Mouse (Mus musculus) limb, embryonic 10.5 days (tissue): ENCODE data around the gene Tbc1d19. TPM values are rescaled to one million over a fixed set of nuclear protein-coding genes. Genes with fewer than 3 reads are reported as not detected.

Experiments
- DNase-seq: peaks from one replicate; pipeline ENCODE4 v3.0.0-alpha.2; 2017; ENCODE audit warnings: low spot score
- H3K27ac ChIP-seq: fragments of 300-500 bp; sonication (generic); 2 replicates; pipeline ENCODE4 v1.5.1; 2016; ENCODE audit warnings: mild to moderate bottlenecking
- H3K27me3 ChIP-seq: fragments of 300-500 bp; sonication (generic); 2 replicates; pipeline ENCODE4 v1.6.1; 2016; ENCODE audit warnings: low read depth, mild to moderate bottlenecking; ENCODE audit not compliant: poor library complexity, severe bottlenecking
- H3K36me3 ChIP-seq: fragments of 300-500 bp; sonication (generic); 2 replicates; pipeline ENCODE4 v1.6.1; 2016; ENCODE audit warnings: mild to moderate bottlenecking, moderate library complexity
- H3K4me1 ChIP-seq: fragments of 300-500 bp; sonication (generic); 2 replicates; pipeline ENCODE4 v1.6.1; 2016
- H3K4me3 ChIP-seq: fragments of 300-500 bp; sonication (generic); 2 replicates; pipeline ENCODE4 v1.5.1; 2016; ENCODE audit warnings: mild to moderate bottlenecking, moderate library complexity
- H3K9me3 ChIP-seq: fragments of 300-500 bp; sonication (generic); replicated peaks from 2 replicates; pipeline ENCODE4 v1.6.1; 2016; ENCODE audit warnings: mild to moderate bottlenecking
- WGBS: fragments of 180-500 bp; shearing (Covaris S2); methylation state at CpG from one replicate; pipeline ENCODE4 v1.1.7; 2016; 5-methylcytosine and 5-hydroxymethylcytosine counted together
- polyA plus RNA-seq: library from polyadenylated mRNA; unstranded; fragments of >200 nt; fragmentation: Nextera tagmentation; extraction: Ambion mirVana; gene quantifications from 2 replicates; pipeline ENCODE4 v1.2.1, GENCODE M21; 2016

The Tbc1d19 gene
- polyA plus RNA-seq, 1 experiment from 2014 or later = 45.9 TPM

DNA sequence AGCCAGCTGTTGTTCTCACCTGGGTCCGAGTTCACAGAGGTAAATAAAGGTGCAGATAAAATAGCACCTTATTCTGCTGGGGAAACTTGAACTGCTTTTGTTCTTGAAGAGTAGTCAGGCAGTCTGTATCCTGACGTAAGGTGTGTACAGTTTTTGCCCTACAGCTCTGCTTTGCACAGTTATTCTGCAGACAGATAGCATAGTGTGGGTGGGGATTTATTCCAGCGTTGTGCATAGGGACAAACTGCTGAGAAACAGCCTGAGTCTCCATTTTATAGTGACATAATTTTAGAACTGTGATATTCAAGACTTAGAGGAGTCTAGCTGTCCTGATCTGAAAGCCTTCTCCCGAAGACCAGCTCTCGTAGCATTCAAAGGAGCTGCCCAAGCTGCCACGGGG, 46.6 kb downstream of the Tbc1d19 start:
- Histone ChIP-seq H3K27ac (no peak overlapping the region), H3K36me3 (peaks cover 17% of the 10 kb centered on the region), H3K27me3 (no peaks in the 10 kb centered on the region), H3K4me3 (no peak overlapping the region), H3K4me1 (no peaks in the 10 kb centered on the region), H3K9me3 (no peaks in the 10 kb centered on the region)
- no peak for DNase-seq
- WGBS = 90% methylated on average over 6 of the region's 6 CpGs

DNA sequence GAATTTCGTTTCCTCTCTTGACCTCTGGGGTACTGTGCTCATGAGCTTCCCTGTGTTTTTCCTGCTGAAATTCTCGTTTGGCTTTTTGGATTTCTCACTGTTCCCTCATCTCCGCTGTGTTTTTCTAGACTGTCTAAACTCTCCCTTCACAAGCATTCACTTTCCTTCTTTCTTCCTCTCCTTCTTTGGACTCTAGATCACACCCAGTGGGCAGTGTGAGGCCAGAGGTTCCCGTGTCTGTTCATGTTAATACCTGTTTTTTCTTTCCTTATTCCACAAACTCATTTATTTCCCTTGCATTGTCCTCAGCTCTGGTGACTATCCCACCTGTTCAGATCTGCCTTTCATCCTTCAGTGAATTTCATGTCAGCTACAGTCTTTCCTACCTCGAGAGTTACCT, 55.7 kb downstream of the Tbc1d19 start:
- DNase-seq = no peak
- no peaks in the 10 kb centered on the region for H3K9me3 ChIP-seq
- no peaks in the 10 kb centered on the region for H3K4me1 ChIP-seq
- 84% methylated on average over 5 of the region's 5 CpGs for WGBS
- H3K27ac ChIP-seq = no peak overlapping the region
- no peak overlapping the region for H3K4me3 ChIP-seq
- no peaks in the 10 kb centered on the region for H3K27me3 ChIP-seq
- 0 out of 2 replicates have a peak, but pooled peaks cover 3% of the 10 kb centered on the region for H3K36me3 ChIP-seq

DNA sequence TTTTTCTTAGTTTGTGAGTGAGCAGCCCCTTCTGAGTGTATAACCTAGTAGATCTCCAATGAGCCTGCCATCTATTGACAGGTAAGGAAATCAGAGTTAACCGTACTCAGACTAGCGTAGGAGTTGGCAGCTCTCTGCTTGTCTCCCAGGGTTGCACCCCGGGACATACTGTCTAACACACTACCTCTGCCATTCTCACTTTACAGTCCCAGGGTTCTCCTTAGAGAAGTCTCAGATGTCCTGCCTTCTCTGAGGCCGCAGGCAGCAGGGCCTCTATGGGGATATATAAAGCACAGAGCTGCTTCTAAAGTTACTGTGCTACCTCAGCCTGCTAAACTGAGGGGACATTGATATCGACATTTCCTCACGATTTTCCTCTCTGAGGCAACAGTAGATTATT, 56.6 kb downstream of the Tbc1d19 start:
- no peaks in the 10 kb centered on the region for H3K4me1 ChIP-seq
- DNase-seq = no peak
- H3K27me3 ChIP-seq = no peaks in the 10 kb centered on the region
- no peak overlapping the region for H3K4me3 ChIP-seq
- 0 out of 2 replicates have a peak, but pooled peaks cover 3% of the 10 kb centered on the region for H3K36me3 ChIP-seq
- 87% methylated on average over 6 of the region's 6 CpGs for WGBS
- H3K27ac ChIP-seq = no peak overlapping the region
- no peaks in the 10 kb centered on the region for H3K9me3 ChIP-seq

DNA sequence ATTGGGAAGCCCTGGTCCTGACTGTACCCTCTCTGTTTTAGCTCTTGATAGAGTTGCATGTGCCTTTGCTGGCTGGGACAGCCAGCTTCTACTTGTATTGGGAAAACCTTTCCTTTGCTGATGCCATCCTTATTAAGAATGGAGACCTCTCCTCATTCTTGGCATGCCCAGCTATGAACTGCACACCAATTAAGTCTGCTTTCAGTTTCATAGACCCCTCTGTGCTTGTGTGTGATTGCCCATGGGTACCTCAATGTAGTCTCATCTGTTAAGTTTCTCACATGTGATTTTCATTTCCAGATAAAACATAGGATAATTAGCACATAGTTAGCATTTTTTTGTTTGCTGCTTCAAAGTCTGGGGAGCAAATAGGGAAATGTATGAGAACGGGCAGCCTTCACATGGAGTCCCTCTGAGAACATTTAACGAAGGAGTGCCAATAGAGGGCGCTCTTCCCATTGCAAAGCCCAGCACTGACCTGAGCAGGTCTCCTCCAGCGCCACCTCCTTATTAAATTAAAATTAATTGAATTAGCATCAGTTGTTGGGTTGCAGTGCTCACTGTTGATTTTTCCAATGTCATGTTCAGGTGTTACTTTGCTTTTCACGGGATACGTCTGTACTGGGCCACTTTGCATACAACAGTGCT, 62.4 kb downstream of the Tbc1d19 start:
- DNase-seq = peak; percentile 61
- 36% methylated on average over 6 of the region's 6 CpGs for WGBS
- H3K4me1 ChIP-seq = no peaks in the 10 kb centered on the region
- H3K27me3 ChIP-seq = no peaks in the 10 kb centered on the region
- H3K9me3 ChIP-seq = no peaks in the 10 kb centered on the region
- no peak overlapping the region for H3K27ac ChIP-seq
- H3K36me3 ChIP-seq = peaks cover 11% of the 10 kb centered on the region; the same call in 1 of the 2 replicates
- H3K4me3 ChIP-seq = no peak overlapping the region

DNA sequence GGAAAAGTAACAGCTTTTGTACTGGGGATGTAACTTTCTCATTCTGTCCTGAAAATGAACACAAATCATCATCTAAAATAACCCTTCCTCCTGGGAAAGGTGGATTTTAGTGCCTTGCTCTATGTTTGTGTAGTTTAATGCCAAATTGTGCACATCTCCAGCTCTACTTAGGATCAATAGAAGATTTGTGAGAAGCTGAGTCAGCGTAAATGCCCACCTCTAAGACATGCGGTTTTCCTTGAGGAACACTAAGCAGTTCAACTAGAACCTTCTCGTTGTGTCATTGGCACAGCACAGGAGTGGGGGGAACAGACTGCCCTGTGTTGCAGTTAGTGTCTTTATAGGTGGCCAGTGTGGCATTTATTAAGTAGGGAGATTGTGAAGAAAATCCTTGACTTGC, 65.6 kb downstream of the Tbc1d19 start:
- DNase-seq = no peak
- WGBS = 92% methylated on average over 3 of the region's 3 CpGs
- Histone ChIP-seq H3K4me3 (no peak overlapping the region), H3K27ac (no peak overlapping the region), H3K4me1 (no peaks in the 10 kb centered on the region), H3K36me3 (peaks cover 11% of the 10 kb centered on the region; the same call in 1 of the 2 replicates), H3K27me3 (no peaks in the 10 kb centered on the region), H3K9me3 (no peaks in the 10 kb centered on the region)

DNA sequence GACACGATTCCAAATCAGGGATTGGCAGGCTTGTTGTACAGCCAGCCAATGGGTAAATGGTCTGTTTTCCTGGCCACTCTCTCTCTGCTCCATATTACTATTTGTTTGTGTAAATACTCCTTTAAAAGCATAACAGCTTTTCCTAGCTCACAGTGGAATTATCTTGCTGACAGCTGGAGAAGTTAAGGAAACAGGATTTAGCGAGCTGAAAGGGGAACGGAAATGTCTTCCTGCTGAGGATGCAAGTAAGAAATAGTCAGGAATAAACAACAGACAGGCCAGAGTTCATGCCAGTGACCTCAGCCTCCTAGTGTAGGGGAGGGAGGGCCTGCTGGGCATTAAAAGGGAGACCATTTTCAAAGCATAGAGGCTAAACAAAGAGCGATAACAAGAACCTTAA, 71.3 kb downstream of the Tbc1d19 start:
- peaks cover 3% of the 10 kb centered on the region; the same call in 1 of the 2 replicates for H3K36me3 ChIP-seq
- H3K4me3 ChIP-seq = no peak overlapping the region
- H3K27me3 ChIP-seq = no peaks in the 10 kb centered on the region
- no peak for DNase-seq
- no peaks in the 10 kb centered on the region for H3K9me3 ChIP-seq
- H3K4me1 ChIP-seq = 0 out of 2 replicates have a peak, but pooled peaks cover 7% of the 10 kb centered on the region
- H3K27ac ChIP-seq = no peak overlapping the region
- WGBS = 68% methylated on average over 4 of the region's 4 CpGs

DNA sequence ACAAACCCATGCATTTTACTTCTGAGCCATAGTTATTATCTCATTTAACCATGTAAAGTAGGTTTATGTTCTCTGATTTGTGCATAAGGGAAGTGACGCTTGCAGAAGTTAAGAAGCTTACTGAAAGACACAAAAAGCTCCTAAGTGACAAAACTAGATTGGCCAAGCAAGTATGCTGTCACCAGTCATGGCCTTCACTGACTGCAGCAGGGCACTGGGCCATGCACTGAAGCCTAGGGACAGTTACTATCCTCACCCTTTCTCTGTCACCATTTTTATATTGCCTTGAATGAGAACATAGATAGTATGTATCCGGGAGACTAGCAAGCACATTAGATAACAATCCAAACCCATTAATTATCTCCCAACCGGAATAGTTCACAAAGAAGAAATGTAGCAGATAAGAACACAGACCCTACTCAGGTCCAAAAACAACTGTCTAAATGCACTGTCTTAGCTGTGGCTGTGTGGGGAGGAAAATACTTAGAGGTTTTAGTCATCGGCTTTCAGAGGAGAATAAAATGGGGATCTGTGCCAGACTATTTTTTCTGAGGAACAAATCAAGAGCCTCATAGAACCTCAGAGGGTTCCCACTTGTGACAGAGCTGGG, 72.1 kb downstream of the Tbc1d19 start:
- 0 out of 2 replicates have a peak, but pooled peaks cover 7% of the 10 kb centered on the region for H3K4me1 ChIP-seq
- WGBS = 92% methylated on average over 4 of the region's 4 CpGs

DNA sequence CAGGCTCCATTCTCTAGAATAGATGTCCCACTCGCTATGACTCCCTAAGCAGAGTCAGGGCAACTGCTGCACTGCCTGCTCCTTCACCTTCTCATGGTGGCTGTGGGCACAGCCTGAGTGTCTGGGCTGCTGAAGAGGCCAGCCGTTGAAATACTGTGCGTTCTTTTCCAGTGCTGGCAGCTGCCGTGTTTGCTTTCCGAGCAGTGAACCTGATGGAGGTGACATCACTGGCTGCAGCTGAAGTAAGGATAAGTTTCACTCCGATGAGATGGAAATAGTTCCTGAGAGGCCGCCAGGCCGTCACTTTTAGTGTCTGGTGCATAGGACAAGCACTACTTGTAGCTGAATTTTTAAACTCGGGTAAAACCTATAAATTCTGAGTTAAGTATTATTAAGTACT, 92.0 kb downstream of the Tbc1d19 start:
- WGBS = 79% methylated on average over 9 of the region's 9 CpGs
- Histone ChIP-seq H3K9me3 (no peaks in the 10 kb centered on the region), H3K27ac (no peak overlapping the region), H3K4me1 (peaks cover 6% of the 10 kb centered on the region; the same call in 1 of the 2 replicates), H3K36me3 (peaks cover 17% of the 10 kb centered on the region), H3K4me3 (no peak overlapping the region), H3K27me3 (no peaks in the 10 kb centered on the region)
- no peak for DNase-seq

More for the DNA sequence above, 72.1 kb downstream of the Tbc1d19 start:
- Histone ChIP-seq H3K9me3 (no peaks in the 10 kb centered on the region), H3K4me3 (no peak overlapping the region), H3K27ac (no peak overlapping the region), H3K27me3 (no peaks in the 10 kb centered on the region), H3K36me3 (peaks cover 3% of the 10 kb centered on the region; the same call in 1 of the 2 replicates)
- DNase-seq = no peak

DNA sequence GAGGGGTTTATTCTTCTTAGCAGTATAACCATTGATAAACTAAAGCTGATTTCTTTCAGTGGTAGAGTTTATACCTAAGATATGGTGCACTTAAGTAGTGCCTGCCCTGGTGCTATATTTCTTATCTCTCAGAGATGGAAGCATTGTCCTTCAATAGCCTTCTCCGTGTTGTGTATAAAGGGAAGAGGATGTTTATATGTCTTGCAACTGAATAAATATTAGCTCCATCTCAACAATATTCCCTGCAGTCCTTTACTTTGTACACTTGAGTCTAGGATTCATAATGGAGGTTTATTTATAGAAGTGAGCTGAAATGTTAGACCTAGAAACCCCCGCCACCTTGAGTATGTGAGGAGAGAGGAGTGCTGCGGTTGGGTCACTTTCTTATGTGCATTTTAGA, 93.4 kb downstream of the Tbc1d19 start:
- Histone ChIP-seq H3K27ac (no peak overlapping the region), H3K4me3 (no peak overlapping the region), H3K4me1 (peaks cover 6% of the 10 kb centered on the region; the same call in 1 of the 2 replicates), H3K36me3 (peaks cover 17% of the 10 kb centered on the region), H3K9me3 (no peaks in the 10 kb centered on the region), H3K27me3 (no peaks in the 10 kb centered on the region)
- 97% methylated on average over 3 of the region's 3 CpGs for WGBS
- no peak for DNase-seq

DNA sequence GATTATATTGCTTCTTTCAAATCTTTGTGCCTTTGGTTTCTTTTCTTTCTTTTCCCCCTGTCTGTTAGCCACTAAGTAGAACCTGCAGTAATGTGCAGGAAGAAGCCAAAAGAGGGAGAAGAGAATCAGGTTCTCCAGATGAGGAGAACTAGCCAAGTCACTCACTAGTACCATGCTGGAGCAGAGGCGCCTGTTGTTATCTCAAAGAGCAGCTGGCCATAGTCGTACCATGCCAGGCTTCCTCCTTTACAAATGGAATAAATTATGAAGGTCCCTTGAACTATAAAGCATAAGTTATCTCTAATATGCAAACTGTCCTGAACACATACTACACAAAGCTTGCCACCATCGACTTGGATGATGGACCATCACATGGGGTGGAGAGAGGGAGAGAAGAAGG, 99.8 kb downstream of the Tbc1d19 start:
- DNase-seq = no peak
- Histone ChIP-seq H3K27ac (no peak overlapping the region), H3K9me3 (no peaks in the 10 kb centered on the region), H3K27me3 (no peaks in the 10 kb centered on the region), H3K36me3 (0 out of 2 replicates have a peak, but pooled peaks cover 2% of the 10 kb centered on the region), H3K4me1 (no peaks in the 10 kb centered on the region), H3K4me3 (no peak overlapping the region)
- 93% methylated on average over 3 of the region's 3 CpGs for WGBS

DNA sequence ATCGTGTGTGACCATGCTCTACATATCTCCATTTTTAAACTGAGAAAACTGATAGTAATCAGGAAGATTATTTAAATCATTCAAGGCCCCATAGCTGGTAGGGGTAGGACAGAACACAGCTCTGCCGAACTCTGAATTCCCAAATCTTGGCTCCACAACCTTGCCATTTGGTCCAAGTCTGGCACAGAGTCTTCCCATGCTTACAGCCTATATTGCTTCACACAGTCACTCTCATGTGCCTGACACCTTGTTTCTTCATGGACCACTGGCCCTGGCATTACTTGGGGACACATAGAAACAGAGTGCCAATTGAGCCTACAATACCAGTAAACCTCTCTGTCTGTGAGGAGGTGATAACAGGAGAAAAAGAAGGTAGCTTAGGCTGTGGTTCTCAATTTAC, 111.0 kb downstream of the Tbc1d19 start:
- no peak for DNase-seq
- peaks cover 23% of the 10 kb centered on the region for H3K4me1 ChIP-seq
- no peaks in the 10 kb centered on the region for H3K27me3 ChIP-seq
- no peaks in the 10 kb centered on the region; the same call in 1 of the 2 replicates for H3K36me3 ChIP-seq
- no peak overlapping the region for H3K27ac ChIP-seq
- H3K9me3 ChIP-seq = no peaks in the 10 kb centered on the region
- H3K4me3 ChIP-seq = no peak overlapping the region
- 91% methylated on average over 2 of the region's 2 CpGs for WGBS

DNA sequence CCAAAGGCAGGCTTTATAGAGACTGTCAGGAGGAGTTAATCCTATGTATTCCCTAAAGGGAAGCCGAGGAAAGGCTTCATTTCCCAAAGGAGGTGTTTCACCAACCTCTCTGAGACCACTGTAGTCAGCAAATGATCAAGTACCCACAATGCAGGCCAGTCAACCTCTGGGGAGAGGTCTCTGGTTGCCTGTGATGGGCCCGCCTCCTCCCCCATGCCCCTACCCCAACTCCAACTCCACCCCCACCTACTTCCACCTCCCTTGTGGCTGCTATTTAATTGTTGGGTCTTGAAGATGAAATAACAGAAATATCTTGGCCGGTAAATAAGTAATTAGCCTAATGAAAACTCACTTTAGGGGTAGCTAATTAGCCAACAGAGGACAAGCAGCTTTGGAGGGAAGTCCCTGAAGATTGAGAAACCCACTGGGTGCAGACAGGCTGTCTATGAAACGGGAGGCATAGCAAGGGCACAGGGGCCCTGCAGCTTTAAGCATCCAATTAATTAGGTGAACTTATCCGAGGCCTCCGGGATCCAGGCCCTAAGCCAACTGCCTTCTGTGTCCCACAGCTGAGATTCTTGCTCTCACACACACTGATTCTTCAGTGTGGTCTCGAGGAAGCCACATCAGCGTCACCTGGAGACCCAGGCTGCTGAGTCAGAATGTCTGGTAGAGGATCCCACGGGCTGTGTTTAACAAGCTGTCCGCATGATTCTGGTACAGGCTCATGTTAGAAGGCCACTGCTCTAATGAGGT, 112.9 kb downstream of the Tbc1d19 start:
- H3K9me3 ChIP-seq = no peaks in the 10 kb centered on the region
- peaks cover 23% of the 10 kb centered on the region for H3K4me1 ChIP-seq
- no peak for DNase-seq
- no peak overlapping the region for H3K4me3 ChIP-seq
- no peaks in the 10 kb centered on the region for H3K27me3 ChIP-seq
- H3K36me3 ChIP-seq = no peaks in the 10 kb centered on the region; the same call in 1 of the 2 replicates
- peak overlapping the region; percentile 50; the same call in 1 of the 2 replicates for H3K27ac ChIP-seq
- 74% methylated on average over 10 of the region's 10 CpGs for WGBS

DNA sequence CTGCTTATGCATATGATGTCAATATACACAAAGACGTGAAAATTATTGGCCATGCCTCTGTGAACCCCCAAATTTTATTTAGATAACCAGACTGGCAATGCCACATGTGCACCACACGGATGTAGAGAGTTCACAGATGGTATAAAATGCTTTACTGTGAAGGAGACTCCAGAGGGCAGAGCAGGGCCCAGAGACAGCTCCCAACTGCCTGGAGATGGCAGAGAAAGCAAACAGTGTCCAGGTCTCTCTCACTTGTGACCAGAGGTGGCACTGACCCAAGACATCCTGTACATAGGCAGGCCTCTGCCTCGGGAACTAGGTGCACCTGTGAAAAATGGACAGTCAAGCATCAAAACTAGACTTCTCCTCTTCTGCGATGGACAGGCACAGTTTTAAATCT, 114.6 kb downstream of the Tbc1d19 start:
- H3K27me3 ChIP-seq = no peaks in the 10 kb centered on the region
- H3K4me3 ChIP-seq = no peak overlapping the region
- 84% methylated on average over 4 of the region's 4 CpGs for WGBS
- no peak for DNase-seq
- no peak overlapping the region for H3K27ac ChIP-seq
- peaks cover 25% of the 10 kb centered on the region for H3K4me1 ChIP-seq
- H3K36me3 ChIP-seq = no peaks in the 10 kb centered on the region; the same call in 1 of the 2 replicates
- no peaks in the 10 kb centered on the region for H3K9me3 ChIP-seq
